Mouse (Mus musculus) forebrain, embryonic 15.5 days (tissue): ENCODE measurements around the gene Megf11. TPM values are rescaled to one million over a fixed set of nuclear protein-coding genes. Genes with fewer than 3 reads are reported as not detected.

Experiments
- ATAC-seq: fragments of 200-750 bp; cut with Nextera tagmentation; replicated peaks from 2 replicates; pipeline ENCODE4 v1.8.0; 2017; ENCODE audit warnings: mild to moderate bottlenecking, moderate TSS enrichment, moderate library complexity
- H3K27ac ChIP-seq: fragments of 300-500 bp; sonication (generic); replicated peaks from 2 replicates; pipeline ENCODE4 v1.5.1; 2015; ENCODE audit warnings: mild to moderate bottlenecking, inconsistent platforms
- H3K27me3 ChIP-seq: fragments of 300-500 bp; sonication (generic); 2 replicates; pipeline ENCODE4 v1.6.1; 2015; ENCODE audit warnings: inconsistent platforms
- H3K36me3 ChIP-seq: fragments of 300-500 bp; sonication (generic); 2 replicates; pipeline ENCODE4 v1.6.1; 2015; ENCODE audit warnings: mild to moderate bottlenecking, inconsistent platforms
- H3K4me1 ChIP-seq: fragments of 300-500 bp; sonication (generic); 2 replicates; pipeline ENCODE4 v1.6.1; 2015; ENCODE audit warnings: inconsistent platforms
- H3K4me2 ChIP-seq: fragments of 300-500 bp; sonication (generic); replicated peaks from 2 replicates; pipeline ENCODE4 v1.6.1; 2015; ENCODE audit warnings: mild to moderate bottlenecking, inconsistent platforms
- H3K4me3 ChIP-seq: fragments of 300-500 bp; sonication (generic); 2 replicates; pipeline ENCODE4 v1.5.1; 2015; ENCODE audit warnings: mild to moderate bottlenecking, inconsistent platforms
- H3K9ac ChIP-seq: fragments of 300-500 bp; sonication (generic); replicated peaks from 2 replicates; pipeline ENCODE4 v1.6.1; 2015; ENCODE audit warnings: mild to moderate bottlenecking, inconsistent platforms
- H3K9me3 ChIP-seq: fragments of 300-500 bp; sonication (generic); 2 replicates; pipeline ENCODE4 v1.6.1; 2016; ENCODE audit warnings: inconsistent platforms
- WGBS: fragments of 180-500 bp; shearing (Covaris S2); methylation state at CpG from one replicate; pipeline ENCODE4 v1.1.7; 2015; ENCODE audit warnings: mixed read lengths; 5-methylcytosine and 5-hydroxymethylcytosine counted together
- polyA plus RNA-seq: library from polyadenylated mRNA; unstranded; fragments of >200 nt; fragmentation: Nextera tagmentation; extraction: Ambion mirVana; gene quantifications from 2 replicates; pipeline ENCODE4 v1.2.1, GENCODE M21; 2015

Megf11 gene
- polyA plus RNA-seq, 1 experiment from 2014 or later = 9.0 TPM

DNA sequence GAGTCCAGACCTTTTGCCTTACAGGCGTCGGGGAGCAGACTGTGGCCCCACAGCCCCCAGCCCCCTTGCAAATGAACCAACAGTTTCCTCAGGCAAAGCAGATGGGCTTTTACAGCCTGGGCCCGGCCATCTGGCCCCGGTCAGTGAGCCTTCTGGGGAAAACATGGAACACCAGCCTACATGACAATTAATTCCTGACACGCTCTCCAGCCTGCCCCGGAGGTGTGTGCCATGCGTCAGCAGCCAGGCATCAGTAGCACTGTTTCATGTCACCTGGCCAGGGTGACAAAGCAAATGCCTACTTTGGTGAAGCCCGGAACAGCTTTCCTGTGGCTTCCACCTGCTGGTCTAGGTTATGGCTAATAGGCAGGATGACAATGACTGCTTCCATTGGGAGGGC lies 119.5 kb downstream of the Megf11 start:
- no peak overlapping the region for H3K4me3 ChIP-seq
- H3K27ac ChIP-seq = 0 out of 2 replicates have a peak overlapping the region, but pooled peaks have one; percentile 7
- H3K9me3 ChIP-seq = no peaks in the 10 kb centered on the region
- WGBS = 50% methylated on average over 8 of the region's 8 CpGs
- H3K36me3 ChIP-seq = no peaks in the 10 kb centered on the region
- peaks cover 40% of the 10 kb centered on the region for H3K4me1 ChIP-seq
- H3K27me3 ChIP-seq = no peaks in the 10 kb centered on the region
- ATAC-seq = peak; percentile 59
- H3K9ac ChIP-seq = no peak overlapping the region
- H3K4me2 ChIP-seq = no peak overlapping the region

DNA sequence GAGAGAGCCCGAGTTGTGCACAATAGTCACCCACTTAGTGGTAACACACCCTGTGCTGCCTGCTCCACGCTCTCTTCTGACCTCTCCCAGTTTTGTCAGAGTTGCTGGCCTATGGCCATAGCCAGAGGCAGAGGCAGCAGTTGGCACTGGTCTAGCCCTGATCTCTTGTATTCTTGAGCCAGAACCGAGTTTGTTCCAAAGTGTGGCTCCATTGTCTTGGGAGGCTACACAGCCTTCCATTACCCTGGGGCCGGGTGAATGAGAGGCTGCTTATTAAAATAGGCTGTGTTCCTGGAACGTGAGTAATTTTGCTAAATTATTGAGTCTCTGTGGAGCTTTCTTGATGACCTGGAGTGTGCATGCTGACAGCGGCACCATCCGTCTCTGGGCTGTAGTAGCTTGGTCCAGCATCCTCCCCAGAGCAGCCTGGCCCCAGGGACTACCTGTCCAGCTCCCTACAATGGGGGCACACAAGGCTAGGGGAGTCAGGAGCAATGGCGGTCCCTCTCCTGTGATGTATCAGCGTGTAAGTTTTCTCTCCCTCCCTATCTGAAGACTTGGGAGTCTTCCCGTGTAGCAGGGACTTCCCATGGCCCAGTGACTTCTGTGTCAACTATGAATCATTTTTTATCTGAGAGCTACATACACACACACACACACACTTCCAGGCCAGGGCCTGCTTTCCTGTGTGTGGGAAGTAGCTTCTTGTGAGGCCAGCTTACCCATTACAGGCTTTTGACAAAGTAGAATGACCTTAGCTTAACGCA lies 121.2 kb downstream of the Megf11 start:
- no peak overlapping the region for H3K4me2 ChIP-seq
- 0 out of 2 replicates have a peak overlapping the region, but pooled peaks have one; percentile 16 for H3K27ac ChIP-seq
- peak; percentile 56 for ATAC-seq
- no peaks in the 10 kb centered on the region for H3K9me3 ChIP-seq
- no peaks in the 10 kb centered on the region for H3K36me3 ChIP-seq
- H3K27me3 ChIP-seq = no peaks in the 10 kb centered on the region
- no peak overlapping the region for H3K4me3 ChIP-seq
- H3K4me1 ChIP-seq = peaks cover 36% of the 10 kb centered on the region
- WGBS = 49% methylated on average over 11 of the region's 11 CpGs
- H3K9ac ChIP-seq = no peak overlapping the region

DNA sequence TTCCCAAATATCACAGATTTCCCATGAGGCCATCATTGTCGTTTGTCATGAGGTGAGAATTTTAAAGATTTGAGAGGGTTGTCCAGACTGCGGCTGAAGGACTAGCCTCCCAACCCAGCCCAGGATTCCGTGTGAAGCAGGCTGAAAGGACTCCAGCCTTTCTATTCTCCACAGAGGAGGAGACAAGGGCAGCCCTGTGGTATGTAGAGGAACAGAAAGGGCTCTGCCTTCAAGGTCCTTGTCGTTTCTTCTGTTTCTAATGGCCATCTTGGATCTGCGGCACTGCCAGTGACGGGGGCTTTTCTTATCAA lies 121.7 kb downstream of the Megf11 start:
- Histone ChIP-seq H3K4me2 (no peak overlapping the region), H3K27ac (0 out of 2 replicates have a peak overlapping the region, but pooled peaks have one; percentile 0), H3K9ac (no peak overlapping the region), H3K4me3 (no peak overlapping the region), H3K36me3 (no peaks in the 10 kb centered on the region), H3K27me3 (no peaks in the 10 kb centered on the region), H3K9me3 (no peaks in the 10 kb centered on the region), H3K4me1 (peaks cover 36% of the 10 kb centered on the region)
- no peak for ATAC-seq
- WGBS = 64% methylated on average over 6 of the region's 6 CpGs

DNA sequence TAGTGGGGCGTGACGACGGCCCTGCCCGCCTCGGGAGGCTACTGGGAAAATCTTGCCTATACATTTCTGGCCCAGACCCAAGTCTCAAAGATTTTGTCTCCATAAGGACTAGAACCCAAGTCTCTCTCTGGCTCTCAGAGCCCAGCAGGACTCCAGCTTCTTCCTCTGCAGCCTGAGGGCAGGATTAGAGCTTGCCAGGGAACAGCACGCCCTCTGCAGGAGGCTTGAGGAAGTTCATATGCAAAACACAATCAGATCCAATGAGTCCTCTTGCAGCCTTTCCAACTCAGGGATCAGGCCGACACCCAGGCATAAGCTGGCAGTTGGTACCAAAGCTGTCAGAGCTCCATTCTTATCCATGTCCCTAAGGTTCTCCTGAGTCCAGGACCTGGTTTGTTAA lies 122.6 kb downstream of the Megf11 start:
- Histone ChIP-seq H3K27me3 (no peaks in the 10 kb centered on the region), H3K27ac (no peak overlapping the region), H3K9ac (no peak overlapping the region), H3K9me3 (no peaks in the 10 kb centered on the region), H3K4me1 (peaks cover 36% of the 10 kb centered on the region), H3K4me3 (no peak overlapping the region), H3K36me3 (no peaks in the 10 kb centered on the region), H3K4me2 (no peak overlapping the region)
- ATAC-seq = no peak
- WGBS = 17% methylated on average over 7 of the region's 7 CpGs

DNA sequence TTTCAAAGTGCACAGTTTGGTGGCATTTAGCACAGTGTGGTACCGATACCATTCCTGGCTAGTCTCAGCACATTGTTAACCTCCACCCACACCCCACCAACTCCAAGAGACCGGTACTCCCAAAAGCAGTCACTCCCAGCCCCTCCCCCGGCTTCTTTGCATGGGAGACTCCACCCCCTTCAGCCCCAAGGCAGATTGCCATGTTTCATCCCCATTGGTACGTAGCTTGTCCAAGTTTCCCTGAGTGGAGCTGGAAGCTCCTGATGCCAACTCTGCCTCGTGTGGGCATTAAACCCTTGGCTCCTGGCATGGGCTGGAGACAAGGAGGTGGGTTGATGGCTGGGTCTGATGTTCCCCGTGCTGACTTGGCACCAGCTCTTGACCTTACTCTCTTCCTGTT lies 129.4 kb downstream of the Megf11 start:
- no peak overlapping the region for H3K27ac ChIP-seq
- no peak overlapping the region for H3K9ac ChIP-seq
- H3K4me3 ChIP-seq = no peak overlapping the region
- no peaks in the 10 kb centered on the region for H3K9me3 ChIP-seq
- no peaks in the 10 kb centered on the region for H3K36me3 ChIP-seq
- no peaks in the 10 kb centered on the region for H3K4me1 ChIP-seq
- no peak for ATAC-seq
- H3K4me2 ChIP-seq = no peak overlapping the region
- 32% methylated on average over 6 of the region's 6 CpGs for whole genome bisulfite sequencing
- H3K27me3 ChIP-seq = no peaks in the 10 kb centered on the region

DNA sequence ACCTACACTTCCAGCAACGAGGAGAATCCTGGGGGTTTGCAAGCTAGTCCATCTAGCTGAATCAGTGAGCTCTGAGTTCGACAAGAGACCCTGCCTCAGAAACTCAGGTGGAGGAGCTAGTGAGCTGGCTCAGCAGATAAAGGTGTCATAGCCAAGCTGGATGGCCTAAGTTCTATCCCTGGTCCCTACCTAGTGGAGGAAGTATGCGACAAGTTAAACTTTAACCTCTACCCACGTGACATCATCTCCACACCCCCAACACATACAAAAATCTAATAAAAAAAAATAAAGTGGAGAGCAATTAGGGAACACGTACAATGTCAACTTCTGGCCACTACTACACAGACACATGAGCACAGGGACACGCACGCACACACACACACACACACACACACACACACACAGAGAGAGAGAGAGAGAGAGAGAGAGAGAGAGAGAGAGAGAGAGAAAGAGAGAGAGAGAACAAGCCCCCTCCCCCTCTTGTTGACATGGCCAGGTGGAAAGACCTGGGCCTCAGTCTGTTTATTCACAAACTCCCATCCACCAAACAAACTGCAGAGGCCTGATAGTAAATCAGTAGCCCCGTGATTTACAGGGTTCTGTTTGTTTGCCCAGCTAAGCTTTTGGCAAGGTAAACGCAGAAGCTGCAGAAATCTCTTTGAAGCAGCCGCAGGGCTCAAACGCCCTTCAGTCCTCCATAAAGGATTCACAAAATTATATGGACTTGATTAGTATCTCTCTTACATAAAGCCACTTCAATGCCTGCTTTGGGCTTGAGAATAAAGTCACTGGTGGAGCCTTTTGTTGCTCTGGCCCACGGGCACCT lies 134.7 kb downstream of the Megf11 start:
- 40% methylated on average over 12 of the region's 12 CpGs for WGBS
- no peak overlapping the region for H3K9ac ChIP-seq
- ATAC-seq = no peak

DNA sequence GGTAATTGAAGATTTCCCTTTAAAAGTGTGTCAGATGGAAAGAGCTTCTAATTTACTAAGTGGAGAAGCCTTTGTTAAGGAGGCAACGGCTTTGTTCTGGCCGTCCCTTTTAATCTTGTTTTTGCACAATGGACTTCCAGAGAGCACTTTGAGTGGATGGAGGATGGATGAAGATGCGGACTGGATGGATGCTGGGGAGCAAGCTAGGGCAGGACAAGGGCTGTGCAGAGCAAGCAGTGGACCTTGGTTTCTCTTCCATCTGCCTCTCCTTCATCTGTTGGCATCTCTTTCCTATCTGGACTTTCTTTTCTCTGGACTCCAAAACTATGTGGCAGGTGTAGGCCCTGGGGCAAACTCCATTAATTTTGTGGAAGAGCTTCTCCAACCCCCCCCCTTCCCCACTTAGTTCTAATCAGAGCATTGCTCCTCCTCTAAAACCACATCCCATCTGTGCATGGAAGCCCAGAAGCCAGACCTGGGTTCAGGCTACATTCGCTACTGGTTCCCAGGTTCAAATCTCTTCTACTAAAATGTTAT lies 135.4 kb downstream of the Megf11 start:
- Histone ChIP-seq H3K4me1 (peaks cover 7% of the 10 kb centered on the region), H3K36me3 (no peaks in the 10 kb centered on the region), H3K9ac (no peak overlapping the region), H3K27me3 (no peaks in the 10 kb centered on the region), H3K27ac (no peak overlapping the region), H3K4me2 (no peak overlapping the region), H3K4me3 (no peak overlapping the region), H3K9me3 (no peaks in the 10 kb centered on the region)
- WGBS = 32% methylated on average over 4 of the region's 4 CpGs
- no peak for ATAC-seq

More for the DNA sequence above, 134.7 kb downstream of the Megf11 start:
- Histone ChIP-seq H3K27me3 (no peaks in the 10 kb centered on the region), H3K27ac (no peak overlapping the region), H3K36me3 (no peaks in the 10 kb centered on the region), H3K9me3 (no peaks in the 10 kb centered on the region), H3K4me2 (no peak overlapping the region), H3K4me3 (no peak overlapping the region), H3K4me1 (peaks cover 7% of the 10 kb centered on the region)

DNA sequence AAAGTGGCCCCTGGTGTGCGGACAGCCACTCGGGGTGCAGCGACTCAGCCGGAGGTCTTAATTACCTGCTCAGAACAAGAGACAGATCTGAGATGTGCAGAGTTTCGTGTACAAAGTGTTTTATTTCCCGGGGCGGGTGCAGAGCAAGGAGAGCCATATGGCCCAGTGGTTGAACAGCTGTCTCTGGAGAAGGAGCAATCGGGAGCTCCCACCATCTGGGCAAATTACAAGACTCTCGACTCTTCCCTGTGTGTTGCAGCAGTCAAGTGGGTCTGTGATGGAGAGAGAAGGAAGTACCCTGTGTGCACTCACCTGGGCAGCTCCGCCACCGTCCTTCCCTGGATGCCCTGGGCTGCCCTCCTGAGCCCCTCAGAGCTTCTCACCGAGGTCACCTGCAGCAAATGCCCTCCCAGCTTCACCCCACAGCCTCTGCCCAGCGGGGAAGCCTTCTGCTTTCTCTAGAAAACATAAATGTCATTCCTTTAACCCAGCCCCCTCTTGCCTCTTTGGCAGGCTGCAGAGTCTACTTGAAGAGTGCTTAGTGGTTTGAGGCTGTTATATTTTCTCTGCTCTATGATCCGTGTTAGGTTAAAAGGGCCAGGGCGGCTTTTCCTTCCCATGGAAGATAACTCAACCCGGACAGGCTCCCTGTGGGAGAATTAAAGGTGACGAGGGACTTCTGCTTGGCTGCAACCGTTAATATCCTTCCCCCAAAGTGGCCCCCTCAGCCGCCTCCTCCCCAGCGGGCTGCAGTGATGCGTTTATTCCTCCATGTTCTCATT lies 138.0 kb downstream of the Megf11 start:
- H3K4me2 ChIP-seq = no peak overlapping the region
- peaks cover 7% of the 10 kb centered on the region for H3K4me1 ChIP-seq
- no peaks in the 10 kb centered on the region for H3K27me3 ChIP-seq
- no peaks in the 10 kb centered on the region for H3K36me3 ChIP-seq
- H3K27ac ChIP-seq = no peak overlapping the region
- no peak for ATAC-seq
- H3K9me3 ChIP-seq = no peaks in the 10 kb centered on the region
- H3K9ac ChIP-seq = no peak overlapping the region
- WGBS = 56% methylated on average over 21 of the region's 21 CpGs
- H3K4me3 ChIP-seq = no peak overlapping the region

DNA sequence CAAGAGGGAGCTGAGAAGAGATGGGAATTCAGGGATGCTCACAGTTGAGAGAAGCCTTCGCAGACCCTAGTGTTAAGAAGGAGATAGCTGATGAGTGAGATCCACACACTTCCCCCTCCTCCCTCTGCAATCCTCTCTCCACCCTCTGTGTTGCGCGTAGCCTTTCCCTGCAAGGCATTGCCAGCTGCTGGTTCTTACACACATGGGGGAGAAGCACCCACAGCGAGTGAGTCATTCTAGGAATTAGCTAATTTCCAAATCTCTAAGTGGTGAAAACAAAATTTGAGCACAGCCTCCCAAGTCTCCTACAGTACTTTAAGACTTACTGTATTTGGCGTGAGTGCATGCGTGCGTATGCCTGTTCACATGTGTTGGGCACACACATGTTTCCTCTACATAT lies 142.6 kb downstream of the Megf11 start:
- Histone ChIP-seq H3K36me3 (no peaks in the 10 kb centered on the region), H3K27ac (no peak overlapping the region), H3K27me3 (no peaks in the 10 kb centered on the region), H3K4me2 (no peak overlapping the region), H3K9ac (no peak overlapping the region), H3K9me3 (no peaks in the 10 kb centered on the region), H3K4me3 (no peak overlapping the region), H3K4me1 (peaks cover 10% of the 10 kb centered on the region)
- WGBS = 85% methylated on average over 7 of the region's 7 CpGs
- ATAC-seq = no peak

DNA sequence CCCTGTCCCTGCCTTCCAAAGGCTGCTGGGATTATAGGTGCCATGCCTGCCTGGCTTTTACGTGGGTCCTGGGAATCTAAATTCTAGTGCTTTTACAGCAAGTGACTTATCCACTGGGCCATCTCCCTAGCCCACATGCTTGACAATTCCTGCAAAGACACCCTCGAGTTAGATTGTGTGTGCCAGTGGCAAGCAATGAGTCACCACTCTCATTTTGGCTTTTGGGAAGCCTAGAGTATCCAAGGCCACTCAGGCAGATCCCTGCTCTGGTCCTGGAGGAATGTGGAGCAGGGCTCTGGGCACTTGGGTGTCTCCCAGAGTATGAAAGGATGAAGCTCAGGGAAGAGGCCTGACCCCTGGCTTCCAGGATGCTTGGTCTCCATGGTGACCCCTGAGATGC lies 143.2 kb downstream of the Megf11 start:
- no peak for ATAC-seq
- no peaks in the 10 kb centered on the region for H3K9me3 ChIP-seq
- H3K9ac ChIP-seq = no peak overlapping the region
- peaks cover 9% of the 10 kb centered on the region for H3K4me1 ChIP-seq
- no peak overlapping the region for H3K27ac ChIP-seq
- H3K36me3 ChIP-seq = no peaks in the 10 kb centered on the region
- H3K4me2 ChIP-seq = no peak overlapping the region
- no peaks in the 10 kb centered on the region for H3K27me3 ChIP-seq
- H3K4me3 ChIP-seq = no peak overlapping the region
- 64% methylated on average over 2 of the region's 2 CpGs for WGBS

DNA sequence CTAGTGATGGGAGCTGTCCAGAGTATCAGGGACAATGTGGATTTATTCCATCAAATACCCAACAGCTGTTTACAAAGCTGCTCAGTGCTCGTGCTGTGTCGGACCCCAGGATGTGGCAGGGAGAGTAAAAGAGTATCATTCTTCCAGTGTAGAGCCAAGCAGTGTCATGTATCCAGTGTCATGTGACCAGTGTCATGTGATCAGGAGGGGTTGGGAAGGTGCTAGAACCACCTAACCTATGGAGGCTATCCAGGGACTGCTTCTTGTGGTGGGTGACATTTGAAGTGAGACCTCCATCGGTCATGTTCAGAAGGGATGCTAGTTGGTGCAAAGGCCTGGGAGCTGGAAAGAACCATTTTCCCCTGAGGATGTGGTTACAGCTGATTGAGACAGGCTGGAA lies 146.5 kb downstream of the Megf11 start:
- 83% methylated on average over 3 of the region's 3 CpGs for WGBS
- H3K9me3 ChIP-seq = no peaks in the 10 kb centered on the region
- H3K36me3 ChIP-seq = no peaks in the 10 kb centered on the region
- ATAC-seq = no peak
- H3K9ac ChIP-seq = no peak overlapping the region
- peaks cover 16% of the 10 kb centered on the region for H3K4me1 ChIP-seq
- no peak overlapping the region for H3K27ac ChIP-seq
- H3K27me3 ChIP-seq = no peaks in the 10 kb centered on the region
- no peak overlapping the region for H3K4me3 ChIP-seq
- no peak overlapping the region for H3K4me2 ChIP-seq
